Mouse (Mus musculus) ES-E14 (cell line): Measurements from ENCODE around the gene Notch2.

ENCODE experiments used
- ZC3H11A ChIP-seq: IDR thresholded peaks from 2 replicates; pipeline ENCODE4 v1.6.1; 2012; ENCODE audit warnings: low read depth, mild to moderate bottlenecking, inconsistent platforms, low read length, borderline replicate concordance
- ZNF384 ChIP-seq: IDR thresholded peaks from 2 replicates; pipeline ENCODE4 v1.6.1; 2012; ENCODE audit warnings: low read depth, low read length, inconsistent platforms

DNA sequence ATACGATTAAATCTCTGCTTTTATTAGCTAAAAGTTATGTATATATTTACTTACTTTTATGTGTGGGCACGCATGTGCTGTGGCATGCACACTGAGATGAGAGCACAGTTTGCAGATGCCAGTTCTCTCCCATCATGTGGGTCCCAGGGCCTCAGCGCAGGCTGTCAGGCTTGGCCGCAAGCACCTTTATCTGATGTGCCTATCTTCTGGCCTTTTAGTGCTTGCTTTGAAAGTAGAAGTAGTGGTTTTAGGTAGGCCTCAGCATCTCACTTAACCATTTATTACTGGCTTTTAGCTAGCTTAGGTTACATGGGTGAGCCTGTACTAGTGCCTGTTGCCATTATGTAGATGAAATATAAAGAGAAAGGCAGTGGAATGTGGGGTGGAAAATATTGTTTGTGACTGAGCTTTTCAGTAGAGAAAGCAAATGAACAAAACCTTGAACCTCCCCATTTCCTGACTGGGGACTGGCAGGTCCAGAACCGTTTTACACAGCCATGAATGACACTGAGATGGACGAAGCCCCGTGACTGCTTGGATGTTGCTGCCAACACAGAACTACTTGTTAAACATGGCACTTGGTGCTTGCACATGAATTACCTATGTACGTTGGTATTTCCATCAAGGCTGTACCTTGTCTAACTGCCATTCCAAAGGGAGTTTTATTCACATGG lies 41.1 kb downstream of the Notch2 start:
- no peak for TF ChIP-seq ZC3H11A
- no peak for TF ChIP-seq ZNF384
